Mouse (Mus musculus) CH12.LX (cell line): ENCODE measurements around the gene Nipsnap3a. TPM values are rescaled to one million over a fixed set of nuclear protein-coding genes. Genes with fewer than 3 reads are reported as not detected.

ENCODE experiments used
- DNase-seq: peaks from one replicate; pipeline ENCODE4 v3.0.0-alpha.2; 2013; ENCODE audit errors: extremely low read depth
- H3K27ac ChIP-seq: 2 replicates; pipeline ENCODE4 v1.5.1; 2012; ENCODE audit warnings: low read depth, mild to moderate bottlenecking, control low read depth, moderate library complexity; ENCODE audit not compliant: insufficient read depth
- H3K27me3 ChIP-seq: replicated peaks from 2 replicates; pipeline ENCODE3; 2012; ENCODE audit warnings: inconsistent platforms
- H3K36me3 ChIP-seq, 2 experiments: replicated peaks in 1 of 2; 2 replicates each; pipeline versions ENCODE3 to v1.6.1; 2012; ENCODE audit warnings: inconsistent platforms in 1 of 2, low read length in 1 of 2, mild to moderate bottlenecking in 1 of 2, mixed read lengths in 1 of 2, moderate library complexity in 1 of 2; ENCODE audit not compliant: control insufficient read depth in 1 of 2, insufficient read depth in 1 of 2
- H3K4me1 ChIP-seq, 2 experiments: 2 replicates each; pipeline ENCODE4 v1.6.1; 2012; ENCODE audit warnings: inconsistent platforms in 1 of 2, moderate library complexity in 1 of 2; ENCODE audit not compliant: insufficient read depth in 2 of 2, control insufficient read depth in 1 of 2
- H3K4me2 ChIP-seq: 2 replicates; pipeline ENCODE4 v1.6.1; 2012; ENCODE audit warnings: low read depth, mild to moderate bottlenecking, control low read depth; ENCODE audit not compliant: poor library complexity, insufficient read depth, severe bottlenecking
- H3K4me3 ChIP-seq, 3 experiments: fragments of 150-350 bp in 1 of 3; sonication (generic) in 1 of 3; replicated peaks in 1 of 3; 2 replicates each; pipeline versions ENCODE3 to v1.5.1; 2011 to 2012; ENCODE audit warnings: low read depth in 2 of 3, low read length in 2 of 3, mild to moderate bottlenecking in 2 of 3, moderate library complexity in 2 of 3, control low read depth in 1 of 3, improper control_type of control experiment in 1 of 3, inconsistent platforms in 1 of 3, mixed read lengths in 1 of 3; ENCODE audit not compliant: poor library complexity in 1 of 3
- H3K79me2 ChIP-seq: replicated peaks from 2 replicates; pipeline ENCODE4 v1.6.1; 2012; ENCODE audit warnings: mild to moderate bottlenecking, moderate library complexity; ENCODE audit not compliant: control insufficient read depth, poor library complexity, insufficient read depth, severe bottlenecking; ENCODE audit errors: extremely low read depth
- H3K9ac ChIP-seq: 2 replicates; pipeline ENCODE4 v1.6.1; 2012; ENCODE audit warnings: low read depth, mild to moderate bottlenecking, control low read depth, moderate library complexity; ENCODE audit not compliant: insufficient read depth
- H3K9me3 ChIP-seq: replicated peaks from 2 replicates; pipeline ENCODE3; 2012; ENCODE audit warnings: low read length, inconsistent platforms, mixed read lengths
- BHLHE40 ChIP-seq: IDR thresholded peaks from 2 replicates; pipeline ENCODE4 v1.6.1; 2011; ENCODE audit warnings: mild to moderate bottlenecking, low read depth, low read length, improper control_type of control experiment
- CHD2 ChIP-seq: IDR thresholded peaks from 2 replicates; pipeline ENCODE4 v1.6.1; 2011; ENCODE audit warnings: low read length, improper control_type of control experiment
- ELF1 ChIP-seq: IDR thresholded peaks from 2 replicates; pipeline ENCODE4 v1.6.1; 2014; ENCODE audit warnings: low read depth, mild to moderate bottlenecking, inconsistent platforms, low read length, improper control_type of control experiment
- EP300 ChIP-seq: IDR thresholded peaks from 2 replicates; pipeline ENCODE4 v1.6.1; 2011; ENCODE audit warnings: low read length, improper control_type of control experiment
- ETS1 ChIP-seq: conservative IDR thresholded peaks from 2 replicates; pipeline ENCODE4 v1.6.1; 2012; ENCODE audit warnings: low read depth, mild to moderate bottlenecking, inconsistent platforms, low read length, improper control_type of control experiment, moderate library complexity
- HCFC1 ChIP-seq: IDR thresholded peaks from 2 replicates; pipeline ENCODE4 v1.6.1; 2012; ENCODE audit warnings: low read depth, mild to moderate bottlenecking, inconsistent platforms, low read length, improper control_type of control experiment
- IRF4 ChIP-seq: IDR thresholded peaks from 2 replicates; pipeline ENCODE4 v1.6.1; 2014; ENCODE audit warnings: low read depth, mild to moderate bottlenecking, inconsistent platforms, low read length, improper control_type of control experiment
- JUN ChIP-seq: IDR thresholded peaks from 2 replicates; pipeline ENCODE4 v1.6.1; 2011; ENCODE audit warnings: low read depth, mild to moderate bottlenecking, low read length, improper control_type of control experiment, moderate library complexity; ENCODE audit not compliant: insufficient read depth
- KAT2A ChIP-seq: IDR thresholded peaks from 2 replicates; pipeline ENCODE4 v1.6.1; 2012; ENCODE audit warnings: low read length, improper control_type of control experiment, inconsistent platforms; ENCODE audit not compliant: insufficient replicate concordance
- MAX ChIP-seq: IDR thresholded peaks from 2 replicates; pipeline ENCODE4 v1.6.1; 2011; ENCODE audit warnings: low read length, improper control_type of control experiment
- MEF2A ChIP-seq: IDR thresholded peaks from 2 replicates; pipeline ENCODE4 v1.6.1; 2014; ENCODE audit warnings: low read depth, mild to moderate bottlenecking, inconsistent platforms, low read length, improper control_type of control experiment, borderline replicate concordance
- MXI1 ChIP-seq: IDR thresholded peaks from 2 replicates; pipeline ENCODE4 v1.6.1; 2011; ENCODE audit warnings: mild to moderate bottlenecking, low read depth, low read length, improper control_type of control experiment
- MYC ChIP-seq: IDR thresholded peaks from 2 replicates; pipeline ENCODE4 v1.6.1; 2011; ENCODE audit warnings: low read depth, mild to moderate bottlenecking, improper control_type of control experiment, low read length
- NELFE ChIP-seq: IDR thresholded peaks from 2 replicates; pipeline ENCODE4 v1.6.1; 2011; ENCODE audit warnings: low read depth, low read length, improper control_type of control experiment
- NRF1 ChIP-seq: IDR thresholded peaks from 2 replicates; pipeline ENCODE4 v1.6.1; 2014; ENCODE audit warnings: low read depth, mild to moderate bottlenecking, inconsistent platforms, low read length, improper control_type of control experiment, moderate library complexity
- POLR2A ChIP-seq: IDR thresholded peaks from 2 replicates; pipeline ENCODE4 v1.6.1; 2011; ENCODE audit warnings: low read depth, mild to moderate bottlenecking, improper control_type of control experiment, low read length
- POLR2AphosphoS2 ChIP-seq: IDR thresholded peaks from 2 replicates; pipeline ENCODE4 v1.6.1; 2011; ENCODE audit warnings: low read depth, low read length, improper control_type of control experiment
- RAD21 ChIP-seq: IDR thresholded peaks from 2 replicates; pipeline ENCODE4 v1.6.1; 2011; ENCODE audit warnings: low read depth, mild to moderate bottlenecking, low read length, improper control_type of control experiment, moderate library complexity
- RCOR1 ChIP-seq: conservative IDR thresholded peaks from 2 replicates; pipeline ENCODE4 v1.6.1; 2012; ENCODE audit warnings: low read depth, mild to moderate bottlenecking, inconsistent platforms, low read length, improper control_type of control experiment
- SIN3A ChIP-seq: IDR thresholded peaks from 2 replicates; pipeline ENCODE4 v1.6.1; 2012; ENCODE audit warnings: low read length, improper control_type of control experiment, inconsistent platforms
- SMC3 ChIP-seq: IDR thresholded peaks from 2 replicates; pipeline ENCODE4 v1.6.1; 2011; ENCODE audit warnings: low read depth, low read length, improper control_type of control experiment
- TBP ChIP-seq: conservative IDR thresholded peaks from 2 replicates; pipeline ENCODE4 v1.6.1; 2011; ENCODE audit warnings: low read depth, low read length, improper control_type of control experiment
- TCF12 ChIP-seq: IDR thresholded peaks from 2 replicates; pipeline ENCODE4 v1.6.1; 2014; ENCODE audit warnings: low read depth, mild to moderate bottlenecking, inconsistent platforms, low read length, improper control_type of control experiment
- UBTF ChIP-seq: IDR thresholded peaks from 2 replicates; pipeline ENCODE4 v1.6.1; 2012; ENCODE audit warnings: low read depth, mild to moderate bottlenecking, inconsistent platforms, low read length, improper control_type of control experiment, moderate library complexity
- USF2 ChIP-seq: conservative IDR thresholded peaks from 2 replicates; pipeline ENCODE4 v1.6.1; 2011; ENCODE audit warnings: low read depth, low read length, improper control_type of control experiment
- ZMIZ1 ChIP-seq: IDR thresholded peaks from 2 replicates; pipeline ENCODE4 v1.6.1; 2012; ENCODE audit warnings: low read depth, mild to moderate bottlenecking, inconsistent platforms, low read length, improper control_type of control experiment
- ZNF384 ChIP-seq: IDR thresholded peaks from 2 replicates; pipeline ENCODE4 v1.6.1; 2012; ENCODE audit warnings: low read depth, low read length, improper control_type of control experiment, inconsistent platforms
- dilution Hi-C: fragments of 300-500 bp; cut with MboI; formaldehyde crosslinking; loops from 2 replicates; pipeline ENCODE4 v1.14.3; 2020; ENCODE audit warnings: low sequenced_read_pairs; ENCODE audit not compliant: extremely low pct_unique_long_range_greater_than_20kb, extremely low pct_ligation_motif_present
- in situ Hi-C: fragments of 300-500 bp; cut with MboI; formaldehyde crosslinking; loops from 3 replicates; pipeline ENCODE4 v1.14.3; 2019; ENCODE audit warnings: low sequenced_read_pairs, low pct_ligation_motif_present, low pct_unique_long_range_greater_than_20kb, mixed read lengths
- polyA plus RNA-seq: library from polyadenylated mRNA; unstranded; fragments of >175 nt; gene quantifications from 2 replicates; pipeline ENCODE4 v1.2.1, GENCODE M21; 2012; ENCODE audit warnings: low read depth; ENCODE audit not compliant: insufficient read length
- total RNA-seq, 2 experiments: library from RNA; depleted of rRNA; stranded (reverse); fragments of 300-350 nt in 1 of 2; fragments of >200 nt in 1 of 2; gene quantifications; 2 replicates each; pipeline ENCODE4 v1.2.3; 2012 to 2014

The Nipsnap3a gene
- total and polyA plus RNA-seq, 3 experiments, result not detected

DNA sequence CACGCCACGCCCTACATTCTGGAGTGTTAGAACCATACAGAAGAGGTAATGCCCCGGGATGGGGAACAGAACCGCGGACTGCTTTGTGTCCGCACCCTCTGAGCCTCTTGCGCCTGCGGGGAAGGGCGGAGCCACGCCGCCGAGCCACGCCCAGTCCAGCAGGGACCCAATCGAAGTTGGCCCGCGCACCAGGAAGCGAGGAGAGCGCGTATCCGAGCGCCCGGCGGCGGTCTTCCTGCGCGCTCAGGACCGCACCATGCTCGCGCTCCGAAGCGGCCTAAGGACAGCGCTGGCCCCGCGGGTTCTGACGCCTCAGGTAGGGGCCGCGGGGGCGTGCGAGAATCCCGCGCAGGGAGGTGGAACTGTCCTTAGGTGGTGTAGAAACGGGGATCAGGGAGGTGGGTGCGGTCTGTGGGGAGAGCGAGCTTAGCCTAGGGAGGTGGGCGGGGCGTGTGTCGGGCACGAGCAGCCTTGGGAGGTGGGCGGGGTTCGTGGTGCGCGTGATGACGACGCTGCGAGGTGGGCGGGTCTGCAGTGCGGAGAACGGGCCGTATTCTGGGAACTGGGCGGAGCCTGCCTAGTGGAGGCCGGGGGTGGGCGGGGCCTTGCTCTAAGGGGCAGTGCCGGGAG lies 22.8 kb downstream of the Nipsnap3a start, which contains the start of gene Nipsnap3b:
Gene Nipsnap3b, plus strand, starts transcription at position 149 of the 630 bp plus-strand sequence.
- dilution Hi-C loops, result no loop called here
- H3K9me3 ChIP-seq, result peaks cover 2% of the 10 kb centered on the region
- H3K27me3 ChIP-seq, result no peaks in the 10 kb centered on the region
- peak within 1 kb of the TSS; percentile 64 to 75 (median 74) for H3K4me3 ChIP-seq
- 0 out of 2 replicates have a peak, but pooled peaks cover 2% of the 10 kb centered on the region for H3K79me2 ChIP-seq
- H3K36me3 ChIP-seq, result peaks cover 10 to 13% of the 10 kb centered on the region in 2 experiments
- in situ Hi-C loops, result no loop called here
- DNase-seq, result peak; percentile 95
- H3K9ac ChIP-seq, result peak within 1 kb of the TSS; percentile 24
- H3K4me2 ChIP-seq, result peak within 1 kb of the TSS; percentile 87
- peak; percentile 82 for TF ChIP-seq NRF1
- no peak; the same call in 1 of the 2 replicates for TF ChIP-seq MEF2A
- TF ChIP-seq BHLHE40, result peak; percentile 61
- TF ChIP-seq NELFE, result peak; percentile 83
- peak; percentile 15; the same call in 1 of the 2 replicates for TF ChIP-seq MAX
- peak; percentile 47; the same call in 1 of the 2 replicates for TF ChIP-seq TCF12
- TF ChIP-seq HCFC1, result peak; percentile 41; the same call in 1 of the 2 replicates
- TF ChIP-seq MXI1, result peak; percentile 57; the same call in 1 of the 2 replicates
- TF ChIP-seq MYC, result no peak
- TF ChIP-seq POLR2A, result peak; percentile 86
- peak; percentile 80 for TF ChIP-seq ZMIZ1
- peak; percentile 88 for TF ChIP-seq ELF1
- peak; percentile 64; the same call in 1 of the 2 replicates for TF ChIP-seq POLR2AphosphoS2
- TF ChIP-seq IRF4, result no peak; the same call in 1 of the 2 replicates
- peak; percentile 88 for TF ChIP-seq SIN3A
- H3K27ac ChIP-seq, result peak within 1 kb of the TSS; percentile 26; the same call in 1 of the 2 replicates
- H3K4me1 ChIP-seq, result peaks cover 0 to 34% of the 10 kb centered on the region in 2 experiments; a peak in 2 of 4 replicates

- H3K9ac ChIP-seq, result no peak overlapping the region
- dilution Hi-C loops, result no loop called here
- H3K79me2 ChIP-seq, result 0 out of 2 replicates have a peak, but pooled peaks cover 2% of the 10 kb centered on the region
- TF ChIP-seq MAX (no peak), TCF12 (no peak), NELFE (no peak), TBP (no peak), RAD21 (no peak), USF2 (no peak), HCFC1 (no peak), JUN (no peak), POLR2A (no peak), UBTF (no peak), KAT2A (no peak), RCOR1 (no peak), EP300 (no peak), SMC3 (no peak), CHD2 (no peak), ETS1 (no peak), ZNF384 (no peak)
- H3K27ac ChIP-seq, result no peak overlapping the region
- in situ Hi-C loops, result no loop called here
- peaks cover 0 to 34% of the 10 kb centered on the region in 2 experiments; a peak in 2 of 4 replicates for H3K4me1 ChIP-seq
- no peak for DNase-seq
- H3K27me3 ChIP-seq, result no peaks in the 10 kb centered on the region
- H3K36me3 ChIP-seq, result peaks cover 20 to 30% of the 10 kb centered on the region in 2 experiments
- H3K9me3 ChIP-seq, result peaks cover 4% of the 10 kb centered on the region
- H3K4me2 ChIP-seq, result no peak overlapping the region
- no peak overlapping the region for H3K4me3 ChIP-seq
Measured at GRCm38 (mm10) chr4:53014421-53014820, 25.3 kb downstream of the Nipsnap3a start.
